11 mouse cellular contexts compared by ENCODE assay signal in genomic region chr8:71723047-71723551, GRCm38 (mm10). TPM values are rescaled to one million over a fixed set of nuclear protein-coding genes. Genes with fewer than 3 reads are reported as not detected.
DNase-seq lines count a peak whose midpoint lies in the region; ATAC-seq lines count a peak whose summit lies in the region.
"Had no signal": no experiment of that assay in that cellular context is flagged by ENCODE, and none has a peak within 500 bp of the region (broad histone marks: within the 10 kb centered on the region; RNA-seq: fewer than 3 reads in every experiment).

No protein-coding gene starts in this region.

- no peak overlapping the region for H3K9ac ChIP-seq in heart, embryonic 16.5 days (ENCODE audit: low read length)
- no peak overlapping the region for H3K9ac ChIP-seq in heart, embryonic 12.5 days

- peak; percentile 34; the same call in 1 of the 2 replicates for ATAC-seq in heart, embryonic 16.5 days (replicated peaks; ENCODE audit: extremely low read depth, insufficient read depth, low FRiP score)
- no peak for ATAC-seq in heart, embryonic 12.5 days (ENCODE audit: insufficient number of reproducible peaks, low FRiP score)
- peak; percentile 76 for ATAC-seq in erythroid progenitor cell, adult 5-6 weeks (replicated peaks; ENCODE audit: low FRiP score, poor library complexity, severe bottlenecking)
- peak; percentile 67 for ATAC-seq in megakaryocyte progenitor cell, adult 5-6 weeks (replicated peaks; ENCODE audit: poor library complexity)
- ATAC-seq: intestine, postnatal 0 days had no signal

- no peaks in the 10 kb centered on the region for H3K9me3 ChIP-seq in heart, embryonic 16.5 days (replicated peaks; ENCODE audit: control insufficient read depth, low read length)
- H3K9me3 ChIP-seq in heart, embryonic 12.5 days (replicated peaks) = no peaks in the 10 kb centered on the region

- peak overlapping the region; percentile 24; the same call in 1 of the 2 replicates for H3K27ac ChIP-seq in heart, embryonic 16.5 days (ENCODE audit: low read length)
- no peak overlapping the region for H3K27ac ChIP-seq in heart, embryonic 12.5 days (ENCODE audit: poor library complexity, severe bottlenecking)

- peak overlapping the region; percentile 76; the same call in 1 of the 2 replicates for H3K4me2 ChIP-seq in heart, embryonic 16.5 days (ENCODE audit: low read depth, low read length)
- H3K4me2 ChIP-seq in heart, embryonic 12.5 days = no peak overlapping the region

- 48% methylated on average over 14 of the region's 14 CpGs for WGBS in heart, embryonic 16.5 days
- 52% methylated on average over 14 of the region's 14 CpGs for WGBS in heart, embryonic 12.5 days

- 0 out of 2 replicates have a peak, but pooled peaks cover 4% of the 10 kb centered on the region for H3K4me1 ChIP-seq in heart, embryonic 16.5 days (ENCODE audit: control insufficient read depth, insufficient read depth, low read length)
- H3K4me1 ChIP-seq in heart, embryonic 12.5 days (replicated peaks) = peaks cover 10% of the 10 kb centered on the region

- peak; percentile 90 for DNase-seq in thymus, postnatal 14 days
- DNase-seq in heart, postnatal 36 days = no peak
- DNase-seq in testis, postnatal 14 days (ENCODE audit: low spot score) = no peak
- DNase-seq in urinary bladder, postnatal 14 days (ENCODE audit: low spot score) = no peak
- DNase-seq: adrenal gland, postnatal 25 days had no signal

- no peaks in the 10 kb centered on the region for H3K36me3 ChIP-seq in heart, embryonic 16.5 days (ENCODE audit: control insufficient read depth, insufficient read depth)
- H3K36me3 ChIP-seq in heart, embryonic 12.5 days = no peaks in the 10 kb centered on the region

- peak overlapping the region; percentile 29 for H3K4me3 ChIP-seq in heart, embryonic 16.5 days (ENCODE audit: low read length)
- H3K4me3 ChIP-seq in heart, embryonic 12.5 days = no peak overlapping the region

- intact Hi-C loops in heart, postnatal 36 days (cut with DNase I) = no loop called here

- H3K27me3 ChIP-seq in heart, embryonic 16.5 days (ENCODE audit: control insufficient read depth, insufficient read depth, low read length) = peaks cover 24% of the 10 kb centered on the region
- peaks cover 98% of the 10 kb centered on the region for H3K27me3 ChIP-seq in heart, embryonic 12.5 days (replicated peaks)

RNA-seq across cellular contexts. Expression of gene Fcho1, which starts 2.4 kb away (rescaled TPM):
- polyA plus RNA-seq in heart, embryonic 16.5 days (2015; fragmentation: Nextera tagmentation; extraction: Ambion mirVana) = 7.6 and 20.4 TPM in 2 replicates
- polyA plus RNA-seq in heart, embryonic 12.5 days (2016; fragmentation: Nextera tagmentation; extraction: Ambion mirVana) = 1.6 and 2.1 TPM in 2 replicates
- 152 and 165 TPM in 2 replicates for total RNA-seq in erythroid progenitor cell, adult 5-6 weeks (2015; ENCODE audit: low replicate concordance)
- 245 and 276 TPM in 2 replicates for total RNA-seq in erythroid progenitor cell, adult 5-6 weeks (2017; ENCODE audit: low replicate concordance)
- 49.8 and 51.5 TPM in 2 replicates for total RNA-seq in megakaryocyte progenitor cell, adult 5-6 weeks (2015)
- 83.6 and 91.1 TPM in 2 replicates for total RNA-seq in megakaryocyte progenitor cell, adult 5-6 weeks (2017)
- total RNA-seq in heart, postnatal 36 days (2021) = 1 to 10 TPM in 1 of 2 experiments, under 1 TPM in 1; 0.56 to 1.2 TPM

RNA-seq across cellular contexts. Expression of gene B3gnt3, which starts 21.5 kb away (rescaled TPM):
- polyA plus RNA-seq in heart, embryonic 16.5 days (2015; fragmentation: Nextera tagmentation; extraction: Ambion mirVana) = 4.0 and 4.3 TPM in 2 replicates
- polyA plus RNA-seq in heart, embryonic 12.5 days (2016; fragmentation: Nextera tagmentation; extraction: Ambion mirVana) = 3.4 and 3.7 TPM in 2 replicates
- total RNA-seq in erythroid progenitor cell, adult 5-6 weeks (2015; ENCODE audit: low replicate concordance) = 12.2 and 12.3 TPM in 2 replicates
- 10.9 and 14.4 TPM in 2 replicates for total RNA-seq in erythroid progenitor cell, adult 5-6 weeks (2017; ENCODE audit: low replicate concordance)
- 0.15 and 0.54 TPM in 2 replicates for total RNA-seq in megakaryocyte progenitor cell, adult 5-6 weeks (2015)
- 0.12 and 0.34 TPM in 2 replicates for total RNA-seq in megakaryocyte progenitor cell, adult 5-6 weeks (2017)
- total RNA-seq in heart, postnatal 36 days (2021) = 1 to 10 TPM; 6.5 to 7.5 TPM

RNA-seq across cellular contexts. Expression of gene Insl3, which starts 34.1 kb away (rescaled TPM):
- 2.1 and 3.4 TPM in 2 replicates for polyA plus RNA-seq in heart, embryonic 16.5 days (2015; fragmentation: Nextera tagmentation; extraction: Ambion mirVana)
- 2.0 and 2.4 TPM in 2 replicates for polyA plus RNA-seq in heart, embryonic 12.5 days (2016; fragmentation: Nextera tagmentation; extraction: Ambion mirVana)
- 3.6 TPM in 1 of 2 replicates, not detected in the other for total RNA-seq in erythroid progenitor cell, adult 5-6 weeks (2015; ENCODE audit: low replicate concordance)
- total RNA-seq in erythroid progenitor cell, adult 5-6 weeks (2017; ENCODE audit: low replicate concordance) = not detected in 2 replicates
- 7.1 and 7.2 TPM in 2 replicates for total RNA-seq in megakaryocyte progenitor cell, adult 5-6 weeks (2015)
- 1.2 and 1.8 TPM in 2 replicates for total RNA-seq in megakaryocyte progenitor cell, adult 5-6 weeks (2017)
- total RNA-seq in heart, postnatal 36 days (2021) = 1 to 10 TPM; 3.8 to 4.7 TPM
- polyA plus RNA-seq: embryonic facial prominence, embryonic 11.5 days had no signal

RNA-seq across cellular contexts. Expression of gene Jak3, which starts 47.0 kb away (rescaled TPM):
- 9.9 and 11.3 TPM in 2 replicates for polyA plus RNA-seq in heart, embryonic 16.5 days (2015; fragmentation: Nextera tagmentation; extraction: Ambion mirVana)
- 10.6 and 11.8 TPM in 2 replicates for polyA plus RNA-seq in heart, embryonic 12.5 days (2016; fragmentation: Nextera tagmentation; extraction: Ambion mirVana)
- 2.1 and 5.4 TPM in 2 replicates for total RNA-seq in erythroid progenitor cell, adult 5-6 weeks (2015; ENCODE audit: low replicate concordance)
- 0.68 and 0.90 TPM in 2 replicates for total RNA-seq in erythroid progenitor cell, adult 5-6 weeks (2017; ENCODE audit: low replicate concordance)
- total RNA-seq in megakaryocyte progenitor cell, adult 5-6 weeks (2015) = 9.3 and 11.8 TPM in 2 replicates
- 7.7 and 9.9 TPM in 2 replicates for total RNA-seq in megakaryocyte progenitor cell, adult 5-6 weeks (2017)
- total RNA-seq in heart, postnatal 36 days (2021) = 1 to 10 TPM; 8.2 to 8.6 TPM

RNA-seq across cellular contexts. Expression of gene Unc13a, which starts 51.5 kb away (rescaled TPM):
- polyA plus RNA-seq in heart, embryonic 16.5 days (2015; fragmentation: Nextera tagmentation; extraction: Ambion mirVana) = 0.47 and 0.72 TPM in 2 replicates
- polyA plus RNA-seq in heart, embryonic 12.5 days (2016; fragmentation: Nextera tagmentation; extraction: Ambion mirVana) = 0.47 and 0.64 TPM in 2 replicates
- not detected in 2 replicates for total RNA-seq in erythroid progenitor cell, adult 5-6 weeks (2015; ENCODE audit: low replicate concordance)
- not detected in 2 replicates for total RNA-seq in erythroid progenitor cell, adult 5-6 weeks (2017; ENCODE audit: low replicate concordance)
- total RNA-seq in megakaryocyte progenitor cell, adult 5-6 weeks (2015) = 0.64 and 1.8 TPM in 2 replicates
- 0.79 and 0.98 TPM in 2 replicates for total RNA-seq in megakaryocyte progenitor cell, adult 5-6 weeks (2017)
- total RNA-seq in heart, postnatal 36 days (2021) = under 1 TPM; 0.49 to 0.64 TPM

Comparison
In these comparisons a context has a peak if more than half of its experiments do, and no peak if none do; other contexts are left out.
1. RNA of gene Fcho1, which starts 2.4 kb away (total RNA-seq): 152 to 276 TPM in erythroid progenitor cell, adult 5-6 weeks and 49.8 to 91.1 TPM in megakaryocyte progenitor cell, adult 5-6 weeks; 0.56 to 1.2 TPM in heart, postnatal 36 days; every median in the first group is over 10 times any median in the second.
2. RNA of gene B3gnt3, which starts 21.5 kb away (total RNA-seq): 10.9 to 14.4 TPM in erythroid progenitor cell, adult 5-6 weeks and 6.5 to 7.5 TPM in heart, postnatal 36 days; 0.12 to 0.54 TPM in megakaryocyte progenitor cell, adult 5-6 weeks; every median in the first group is over 4 times any median in the second.